Mouse (Mus musculus): ENCODE measurements around the gene Gsk3b.

The Gsk3b gene

GRCm38 (mm10) chr16:38282559-38283160 lies 193.9 kb downstream of the Gsk3b start:
- no peak for DNase-seq (ENCODE audit: low spot score in 2 of 2)

GRCm38 (mm10) chr16:38283300-38283699 lies 194.5 kb downstream of the Gsk3b start:
- no peak for DNase-seq (ENCODE audit: low spot score in 2 of 2)

- DNase-seq (ENCODE audit: low spot score in 2 of 2), result no peak
Observed at GRCm38 (mm10) chr16:38285801-38286200, 197.0 kb downstream of the Gsk3b start.

- DNase-seq (ENCODE audit: low spot score in 2 of 2), result no peak
Observed at GRCm38 (mm10) chr16:38286541-38286940, 197.7 kb downstream of the Gsk3b start.

- DNase-seq (ENCODE audit: low spot score in 2 of 2), result no peak
Observed at GRCm38 (mm10) chr16:38287357-38287756, 198.6 kb downstream of the Gsk3b start.

GRCm38 (mm10) chr16:38287762-38288161 lies 199.0 kb downstream of the Gsk3b start:
- DNase-seq (ENCODE audit: low spot score in 2 of 2), result no peak

- no peak for DNase-seq (ENCODE audit: low spot score in 2 of 2)
Observed at GRCm38 (mm10) chr16:38288851-38289250, 200.1 kb downstream of the Gsk3b start.

GRCm38 (mm10) chr16:38290151-38290550 lies 201.3 kb downstream of the Gsk3b start:
- DNase-seq (ENCODE audit: low spot score in 2 of 2), result no peak

- no peak for DNase-seq (ENCODE audit: low spot score in 2 of 2)
Observed at GRCm38 (mm10) chr16:38294685-38295348, 206.0 kb downstream of the Gsk3b start, which contains the start of gene Nr1i2. Nr1i2 (minus strand) TSS chr16:38294824.

GRCm38 (mm10) chr16:38295349-38295930 lies 206.6 kb downstream of the Gsk3b start:
- DNase-seq (ENCODE audit: low spot score in 2 of 2), result no peak
